Comparison of ENCODE assay signal across 7 mouse cellular contexts in the genomic region with DNA sequence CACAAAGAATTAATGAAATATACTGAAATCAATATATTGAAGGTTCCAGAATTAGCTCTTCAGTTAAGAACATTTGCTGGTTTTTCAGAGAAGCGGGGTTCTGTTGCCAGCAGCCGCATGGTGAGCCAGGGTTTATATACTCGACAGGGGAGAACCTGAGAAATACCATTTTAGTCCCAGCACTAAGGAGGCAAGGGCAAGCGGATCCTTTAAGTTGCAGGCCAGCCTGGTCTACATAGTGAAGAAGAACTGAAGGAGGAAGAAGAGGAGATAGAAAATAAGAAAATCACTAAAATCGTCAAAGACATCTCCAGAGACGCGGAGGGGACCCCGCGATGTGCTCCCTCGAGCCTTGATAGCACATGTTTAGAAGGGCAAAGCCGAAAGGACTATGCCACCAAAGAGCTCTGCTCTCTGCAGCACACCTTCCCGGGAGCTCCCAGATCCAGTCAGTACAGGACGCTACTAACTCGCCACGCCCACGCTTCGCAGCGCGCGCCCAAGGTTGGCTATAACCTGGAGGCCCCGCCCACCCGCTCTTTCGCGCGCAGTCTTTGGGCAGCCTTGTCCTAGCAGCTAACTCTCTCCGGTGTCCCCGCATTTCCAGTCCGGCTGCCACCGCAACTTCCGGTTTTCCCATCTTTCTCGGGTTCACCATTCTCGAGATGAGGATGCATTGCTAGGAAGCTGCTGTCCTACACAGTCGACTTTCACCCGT. TPM values are rescaled to one million over a fixed set of nuclear protein-coding genes. Genes with fewer than 3 reads are reported as not detected.
A peak's percentile ranks its signal among the peaks of the same experiment; 100 is the strongest.
DNase-seq lines count a peak whose midpoint lies in the region; ATAC-seq and TF ChIP-seq lines count a peak whose summit lies in the region.

No protein-coding gene starts in this region.

- peak; percentile 99 for ATAC-seq in embryonic facial prominence, embryonic 13.5 days (ENCODE audit: insufficient number of reproducible peaks, insufficient read depth, low FRiP score, low TSS enrichment, low read depth)
- ATAC-seq in limb, embryonic 12.5 days (ENCODE audit: insufficient number of reproducible peaks, insufficient read depth, low FRiP score, low TSS enrichment, low read depth): peak; percentile 100
- peak; percentile 99 for ATAC-seq in midbrain, embryonic 15.5 days (replicated peaks)

- peak overlapping the region; percentile 77 for H3K9ac ChIP-seq in embryonic facial prominence, embryonic 13.5 days
- H3K9ac ChIP-seq in limb, embryonic 12.5 days (replicated peaks): peak overlapping the region; percentile 63
- peak overlapping the region; percentile 56 for H3K9ac ChIP-seq in midbrain, embryonic 15.5 days

- no peaks in the 10 kb centered on the region for H3K9me3 ChIP-seq in embryonic facial prominence, embryonic 13.5 days
- no peaks in the 10 kb centered on the region for H3K9me3 ChIP-seq in limb, embryonic 12.5 days
- H3K9me3 ChIP-seq in midbrain, embryonic 15.5 days: no peaks in the 10 kb centered on the region

- no peak for TF ChIP-seq POLR2A in kidney, adult 2 months (IDR thresholded peaks at IDR 0.05; ENCODE audit: low read depth, low read length)
- TF ChIP-seq POLR2A in spleen, adult 2 months (IDR thresholded peaks at IDR 0.05; ENCODE audit: low read depth, low read length): no peak

- peak; percentile 97 for DNase-seq in adrenal gland, postnatal 36 days
- DNase-seq in heart, adult 18-20 months: peak; percentile 94
- DNase-seq in kidney, adult 2 months: peak; percentile 98
- peak; percentile 33 to 78 for DNase-seq in spleen, adult 2 months (ENCODE audit: low read depth in 1 of 2, low spot score in 2 of 2)

- peak overlapping the region; percentile 72 for H3K4me2 ChIP-seq in embryonic facial prominence, embryonic 13.5 days
- H3K4me2 ChIP-seq in limb, embryonic 12.5 days: peak overlapping the region; percentile 74
- H3K4me2 ChIP-seq in midbrain, embryonic 15.5 days: peak overlapping the region; percentile 59

- no peaks in the 10 kb centered on the region for H3K27me3 ChIP-seq in embryonic facial prominence, embryonic 13.5 days
- no peaks in the 10 kb centered on the region for H3K27me3 ChIP-seq in kidney, adult 2 months (replicated peaks; ENCODE audit: control insufficient read depth, insufficient read depth, low read length)
- no peaks in the 10 kb centered on the region for H3K27me3 ChIP-seq in limb, embryonic 12.5 days
- H3K27me3 ChIP-seq in midbrain, embryonic 15.5 days (replicated peaks): no peaks in the 10 kb centered on the region
- H3K27me3 ChIP-seq in spleen, adult 2 months (ENCODE audit: control insufficient read depth, insufficient read depth, low read length): no peaks in the 10 kb centered on the region

- no peak for TF ChIP-seq CTCF in kidney, adult 2 months (conservative IDR thresholded peaks at IDR 0.05; ENCODE audit: insufficient read depth, insufficient read length, low read depth, low read length)
- TF ChIP-seq CTCF in spleen, adult 2 months (IDR thresholded peaks at IDR 0.05; ENCODE audit: extremely low read depth, insufficient read depth, insufficient read length, insufficient replicate concordance): no peak

- H3K27ac ChIP-seq in embryonic facial prominence, embryonic 13.5 days: peak overlapping the region; percentile 86
- peak overlapping the region; percentile 2; the same call in 1 of the 2 replicates for H3K27ac ChIP-seq in kidney, adult 2 months (ENCODE audit: insufficient read depth, low read depth, low read length)
- peak overlapping the region; percentile 87 for H3K27ac ChIP-seq in limb, embryonic 12.5 days
- H3K27ac ChIP-seq in midbrain, embryonic 15.5 days: peak overlapping the region; percentile 84
- H3K27ac ChIP-seq in spleen, adult 2 months (ENCODE audit: insufficient read depth, low read length): no peak overlapping the region

- WGBS in embryonic facial prominence, embryonic 13.5 days: 7% methylated on average over 34 of the region's 34 CpGs
- WGBS in kidney, adult 2 months: 8% methylated on average over 34 of the region's 34 CpGs
- whole genome bisulfite sequencing in limb, embryonic 12.5 days: 7% methylated on average over 34 of the region's 34 CpGs
- 8% methylated on average over 34 of the region's 34 CpGs for WGBS in midbrain, embryonic 15.5 days
- WGBS in spleen, adult 2 months: 9% methylated on average over 34 of the region's 34 CpGs

- peak overlapping the region; percentile 54 for H3K4me3 ChIP-seq in embryonic facial prominence, embryonic 13.5 days
- peak overlapping the region; percentile 83 for H3K4me3 ChIP-seq in kidney, adult 2 months (ENCODE audit: insufficient read depth, low read depth, low read length)
- peak overlapping the region; percentile 48 for H3K4me3 ChIP-seq in limb, embryonic 12.5 days (replicated peaks)
- peak overlapping the region; percentile 50 for H3K4me3 ChIP-seq in midbrain, embryonic 15.5 days
- H3K4me3 ChIP-seq in spleen, adult 2 months (ENCODE audit: extremely low read depth, insufficient read depth, insufficient read length): peak overlapping the region; percentile 58

- H3K4me1 ChIP-seq in embryonic facial prominence, embryonic 13.5 days: 0 out of 2 replicates have a peak, but pooled peaks cover 8% of the 10 kb centered on the region
- peaks cover 4% of the 10 kb centered on the region; the same call in 1 of the 2 replicates for H3K4me1 ChIP-seq in kidney, adult 2 months (ENCODE audit: control insufficient read depth, insufficient read depth, low read length)
- peaks cover 3% of the 10 kb centered on the region; the same call in 1 of the 2 replicates for H3K4me1 ChIP-seq in limb, embryonic 12.5 days (replicated peaks)
- H3K4me1 ChIP-seq in midbrain, embryonic 15.5 days: peaks cover 12% of the 10 kb centered on the region
- H3K4me1 ChIP-seq in spleen, adult 2 months (ENCODE audit: control insufficient read depth, insufficient read depth, insufficient read length): 0 out of 2 replicates have a peak, but pooled peaks cover 2% of the 10 kb centered on the region

- no peaks in the 10 kb centered on the region for H3K36me3 ChIP-seq in embryonic facial prominence, embryonic 13.5 days
- H3K36me3 ChIP-seq in kidney, adult 2 months (ENCODE audit: control insufficient read depth, insufficient read depth, low read length): no peaks in the 10 kb centered on the region
- no peaks in the 10 kb centered on the region for H3K36me3 ChIP-seq in limb, embryonic 12.5 days
- no peaks in the 10 kb centered on the region for H3K36me3 ChIP-seq in midbrain, embryonic 15.5 days (replicated peaks)
- H3K36me3 ChIP-seq in spleen, adult 2 months (ENCODE audit: control insufficient read depth, insufficient read depth, low read length): no peaks in the 10 kb centered on the region

RNA-seq across cellular contexts. Expression of a gene that starts 6.9 kb away (rescaled TPM):
- total RNA-seq in adrenal gland, postnatal 36 days (2021): 10 to 100 TPM in 1 of 2 experiments, 1 to 10 TPM in 1; 7.0 to 11.4 TPM
- polyA plus RNA-seq in embryonic facial prominence, embryonic 13.5 days (2015; fragmentation: Nextera tagmentation; extraction: Ambion mirVana): 18.2 and 21.9 TPM in 2 replicates
- 1 to 10 TPM; 2.2 to 3.1 TPM for total RNA-seq in heart, adult 18-20 months (2021)
- 7.9 and 9.8 TPM in 2 replicates for polyA plus RNA-seq in kidney, adult 2 months (2012; rRNA removed)
- 22.0 and 25.5 TPM in 2 replicates for polyA plus RNA-seq in limb, embryonic 12.5 days (2016; fragmentation: Nextera tagmentation; extraction: Ambion mirVana)
- 30.4 and 31.9 TPM in 2 replicates for polyA plus RNA-seq in midbrain, embryonic 15.5 days (2015; fragmentation: Nextera tagmentation; extraction: Ambion mirVana)
- 2.9 and 3.4 TPM in 2 replicates for polyA plus RNA-seq in spleen, adult 2 months (2012; rRNA removed)

RNA-seq across cellular contexts. Expression of a gene that starts 8.3 kb away (rescaled TPM):
- total RNA-seq in adrenal gland, postnatal 36 days (2021): not detected
- polyA plus RNA-seq in embryonic facial prominence, embryonic 13.5 days (2015; fragmentation: Nextera tagmentation; extraction: Ambion mirVana): 0.27 and 0.37 TPM in 2 replicates
- not detected for total RNA-seq in heart, adult 18-20 months (2021)
- polyA plus RNA-seq in kidney, adult 2 months (2012; rRNA removed): 0.11 TPM in 1 of 2 replicates, not detected in the other
- 0.37 and 0.45 TPM in 2 replicates for polyA plus RNA-seq in limb, embryonic 12.5 days (2016; fragmentation: Nextera tagmentation; extraction: Ambion mirVana)
- polyA plus RNA-seq in midbrain, embryonic 15.5 days (2015; fragmentation: Nextera tagmentation; extraction: Ambion mirVana): not detected in 2 replicates
- polyA plus RNA-seq in spleen, adult 2 months (2012; rRNA removed): 0.06 TPM in 1 of 2 replicates, not detected in the other

RNA-seq across cellular contexts. Expression of a gene that starts 28.3 kb away (rescaled TPM):
- total RNA-seq in adrenal gland, postnatal 36 days (2021): 10 to 100 TPM; 10.3 to 12.1 TPM
- polyA plus RNA-seq in embryonic facial prominence, embryonic 13.5 days (2015; fragmentation: Nextera tagmentation; extraction: Ambion mirVana): 20.0 and 22.5 TPM in 2 replicates
- 1 to 10 TPM; 6.2 to 7.3 TPM for total RNA-seq in heart, adult 18-20 months (2021)
- polyA plus RNA-seq in kidney, adult 2 months (2012; rRNA removed): 12.0 and 14.9 TPM in 2 replicates
- 24.7 and 26.6 TPM in 2 replicates for polyA plus RNA-seq in limb, embryonic 12.5 days (2016; fragmentation: Nextera tagmentation; extraction: Ambion mirVana)
- polyA plus RNA-seq in midbrain, embryonic 15.5 days (2015; fragmentation: Nextera tagmentation; extraction: Ambion mirVana): 19.4 and 19.7 TPM in 2 replicates
- 11.8 and 17.2 TPM in 2 replicates for polyA plus RNA-seq in spleen, adult 2 months (2012; rRNA removed)

RNA-seq across cellular contexts. Expression of a gene that starts 52.7 kb away (rescaled TPM):
- total RNA-seq in adrenal gland, postnatal 36 days (2021): under 1 TPM; 0.20 TPM
- 0.55 and 0.77 TPM in 2 replicates for polyA plus RNA-seq in embryonic facial prominence, embryonic 13.5 days (2015; fragmentation: Nextera tagmentation; extraction: Ambion mirVana)
- total RNA-seq in heart, adult 18-20 months (2021): under 1 TPM in 1 of 2 experiments, not detected in 1; 0.13 TPM
- polyA plus RNA-seq in kidney, adult 2 months (2012; rRNA removed): 0.18 and 0.38 TPM in 2 replicates
- 0.92 and 0.99 TPM in 2 replicates for polyA plus RNA-seq in limb, embryonic 12.5 days (2016; fragmentation: Nextera tagmentation; extraction: Ambion mirVana)
- polyA plus RNA-seq in midbrain, embryonic 15.5 days (2015; fragmentation: Nextera tagmentation; extraction: Ambion mirVana): 1.2 and 1.7 TPM in 2 replicates
- polyA plus RNA-seq in spleen, adult 2 months (2012; rRNA removed): 1.3 and 2.0 TPM in 2 replicates
